Mouse (Mus musculus): ENCODE data around the gene Vps35l. TPM values are rescaled to one million over a fixed set of nuclear protein-coding genes. Genes with fewer than 3 reads are reported as not detected.

Vps35l gene
- total RNA-seq, 2 experiments from 2014 or later: 21.2 to 24.8 TPM

DNA sequence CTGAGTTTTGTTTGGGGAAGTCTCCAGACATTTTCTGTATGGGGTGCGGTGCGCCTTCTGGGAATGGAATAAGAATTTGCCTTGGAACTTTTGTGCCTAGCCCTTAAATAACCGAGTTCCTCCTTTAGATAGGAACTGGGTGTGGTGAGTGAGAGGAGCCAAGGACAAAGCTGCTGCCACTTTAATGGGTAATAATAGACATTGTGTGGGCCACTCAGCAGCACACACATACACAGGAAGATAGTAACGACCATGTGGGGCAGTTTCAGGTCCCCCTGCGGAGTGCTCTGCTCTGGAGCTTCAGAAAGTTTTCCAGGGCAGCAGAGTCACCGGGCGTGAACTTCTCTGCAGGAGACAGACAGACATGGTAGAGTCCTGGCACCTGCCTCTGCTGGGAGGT is 81.3 kb downstream of the Vps35l start:
- peak; percentile 68 to 86 for DNase-seq

DNA sequence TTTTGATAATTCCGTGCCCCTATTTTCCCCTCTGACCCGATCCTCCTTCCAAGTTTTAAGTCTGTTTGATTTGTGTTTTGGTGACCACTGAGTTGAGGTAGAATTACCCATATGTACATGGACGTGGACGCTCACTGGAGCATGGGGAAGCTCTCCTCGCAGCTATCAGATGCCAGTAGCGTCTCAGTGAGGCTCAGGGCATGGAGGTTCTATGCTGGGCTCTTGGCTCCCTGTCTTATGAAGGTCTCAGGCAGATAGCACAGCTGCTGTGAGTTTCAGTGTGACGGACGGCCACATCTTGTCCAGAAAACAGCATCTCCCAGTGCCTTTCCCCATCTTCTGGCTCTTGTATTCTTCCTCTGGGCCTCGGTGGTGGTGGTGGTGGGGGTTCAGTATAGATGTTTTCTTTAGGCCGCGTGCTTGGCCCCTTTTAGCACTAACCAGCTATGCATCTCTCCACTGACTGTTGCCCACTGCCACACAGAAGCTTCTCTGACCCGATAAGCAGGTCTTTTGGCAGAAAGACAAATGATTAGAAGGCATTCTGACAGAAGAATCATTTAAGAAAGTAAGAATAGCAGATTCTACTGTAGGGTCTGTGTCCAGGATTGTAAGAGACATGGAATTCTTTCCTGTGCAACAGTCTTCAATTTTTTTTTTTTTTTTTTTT is 82.0 kb downstream of the Vps35l start:
- DNase-seq: no peak

DNA sequence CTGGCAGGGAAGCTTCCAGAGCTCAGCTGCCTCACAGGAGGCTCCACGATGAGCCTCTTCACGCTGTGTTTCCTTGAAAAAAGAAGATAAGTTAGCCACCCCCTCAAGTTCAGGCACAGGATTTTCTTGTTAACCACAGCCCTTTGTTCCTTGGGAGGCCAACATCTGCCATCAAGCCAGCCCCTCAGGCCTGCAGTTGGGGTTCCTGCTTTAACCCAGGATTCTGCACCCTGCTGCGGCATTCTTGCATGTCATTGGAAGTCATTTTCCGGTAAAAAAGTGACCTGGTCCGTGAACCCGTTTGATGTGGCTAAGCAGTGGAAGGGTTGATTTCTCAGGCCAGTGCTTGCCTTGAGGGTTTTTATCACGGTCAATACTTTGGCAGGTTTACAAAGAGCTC is 84.4 kb downstream of the Vps35l start:
- DNase-seq: no peak

DNA sequence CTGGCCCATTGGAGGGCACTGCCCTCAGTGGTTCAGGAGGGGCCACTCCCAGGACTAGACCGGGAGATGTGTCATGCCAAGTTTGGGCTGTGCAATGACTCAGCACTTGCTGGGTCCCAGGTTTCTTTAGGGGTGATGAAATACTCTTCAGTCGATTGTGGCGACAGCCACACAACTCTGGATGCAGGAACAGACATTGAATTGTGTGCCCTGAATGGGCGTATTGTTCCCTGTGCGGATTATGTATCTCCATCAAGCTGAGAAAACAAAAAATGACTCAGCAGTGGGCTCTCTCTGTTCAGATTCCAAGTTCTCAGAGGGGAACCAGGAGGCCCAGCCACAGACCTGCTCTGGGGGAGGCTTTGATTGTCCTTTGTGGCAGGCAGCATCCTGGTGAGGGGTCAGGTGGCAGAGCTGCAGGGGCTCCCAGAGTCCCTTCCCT is 88.0 kb downstream of the Vps35l start:
- no peak for DNase-seq

DNA sequence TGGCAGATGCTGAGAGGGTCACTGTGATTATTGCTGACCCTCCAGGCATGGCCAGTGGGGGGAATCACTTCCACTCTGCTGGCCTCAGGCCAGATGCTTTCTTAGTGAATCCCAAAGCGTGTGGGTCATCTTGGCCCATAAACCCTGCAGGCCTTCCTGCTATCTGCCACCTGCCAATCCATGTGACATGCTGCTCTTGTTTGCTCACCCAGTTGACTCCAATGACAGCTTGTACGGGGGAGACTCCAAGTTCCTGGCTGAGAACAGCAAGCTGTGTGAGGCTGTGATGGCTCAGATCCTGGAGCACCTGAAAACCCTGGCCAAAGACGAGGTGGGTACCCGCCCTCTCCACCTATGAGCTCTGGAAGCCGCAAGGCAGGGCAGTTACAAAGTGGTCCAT is 97.9 kb downstream of the Vps35l start:
- no peak for DNase-seq

- DNase-seq: peak in 1 of 2 experiments; percentile 14
These were observed 101.2 kb downstream of the Vps35l start for GRCm38 (mm10) chr7:118841030-118841745.

DNA sequence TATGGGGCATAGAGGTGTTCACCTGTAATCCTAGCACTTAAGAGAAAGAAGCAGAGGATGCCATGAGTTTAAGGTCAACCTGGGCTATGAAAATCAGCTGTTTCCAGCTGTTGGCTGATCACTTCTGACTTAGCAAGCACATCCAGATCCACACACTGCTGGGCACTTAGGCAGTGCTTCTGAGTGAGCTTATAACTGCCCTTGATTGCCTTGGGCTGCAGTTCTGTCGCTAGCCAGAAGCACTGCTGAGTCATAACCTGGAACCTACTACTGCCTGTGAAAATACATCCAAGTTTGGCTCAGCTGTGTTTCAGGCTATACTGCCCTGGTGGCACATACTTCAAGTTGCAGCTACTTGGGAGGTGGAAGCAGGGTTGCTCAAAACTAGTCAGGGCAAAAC is 101.8 kb downstream of the Vps35l start:
- DNase-seq: peak in 1 of 2 experiments; percentile 31

- DNase-seq: no peak
These were observed 102.9 kb downstream of the Vps35l start for GRCm38 (mm10) chr7:118842938-118843337.

GRCm38 (mm10) chr7:118845141-118845540 is 105.1 kb downstream of the Vps35l start:
- DNase-seq: no peak

GRCm38 (mm10) chr7:118846329-118846728 is 106.3 kb downstream of the Vps35l start:
- peak; percentile 34 to 38 for DNase-seq

DNA sequence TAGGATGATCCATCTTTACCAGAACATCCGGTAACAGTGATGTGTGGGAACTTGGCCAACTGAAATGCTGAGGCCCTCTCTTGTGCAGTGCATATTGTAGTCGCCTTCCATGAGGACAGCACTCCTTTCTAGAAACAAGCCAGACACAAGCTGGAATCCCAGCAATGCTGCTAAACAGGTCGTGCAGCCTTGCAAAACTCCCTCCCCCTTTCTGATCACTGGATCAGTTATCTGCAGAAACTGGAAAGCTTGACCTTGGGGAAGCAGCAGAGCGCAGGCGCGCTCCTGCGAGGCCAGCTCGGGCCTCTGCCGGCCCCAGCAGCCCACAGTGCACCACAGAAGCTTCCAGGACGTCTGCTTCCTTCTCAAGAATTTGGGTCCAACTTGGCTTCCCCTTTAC is 108.8 kb downstream of the Vps35l start:
- peak in 1 of 2 experiments; percentile 15 for DNase-seq

DNA sequence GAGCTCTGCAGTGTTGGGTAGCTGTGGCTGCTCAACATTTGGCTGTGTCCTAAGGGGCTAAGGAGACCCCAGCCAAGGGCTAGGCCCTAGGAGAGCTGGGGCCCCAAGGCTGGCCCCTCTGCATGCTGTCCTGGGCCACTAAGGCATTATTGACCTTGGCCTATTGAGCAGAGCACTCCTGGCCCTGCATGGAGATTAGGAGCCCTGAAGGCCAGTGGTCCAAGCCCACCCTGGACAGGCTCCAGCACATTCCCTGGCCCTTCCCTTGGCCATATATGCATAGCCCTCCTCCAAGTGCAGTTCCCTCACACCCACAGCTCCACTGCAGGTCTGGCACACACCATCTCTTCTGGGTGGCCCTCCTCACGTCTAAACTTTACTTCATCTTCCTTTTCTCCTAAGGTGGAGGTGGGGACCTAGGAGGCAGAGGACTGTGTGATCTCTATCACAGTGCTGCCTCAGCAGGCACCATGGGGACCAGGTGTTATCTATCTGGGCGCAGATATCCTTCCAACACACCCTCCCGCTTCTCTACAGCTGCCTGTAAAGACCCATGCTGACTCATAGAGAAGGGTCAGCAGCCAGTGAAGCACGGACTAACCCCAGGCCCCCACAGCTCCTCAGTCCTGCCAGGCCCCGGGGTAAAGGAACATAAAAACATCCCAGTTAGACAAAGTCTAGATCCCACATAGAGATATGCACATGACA is 109.7 kb downstream of the Vps35l start:
- DNase-seq: no peak

GRCm38 (mm10) chr7:118850676-118851290 is 110.8 kb downstream of the Vps35l start:
- DNase-seq: peak; percentile 68 to 71

- DNase-seq: peak; percentile 44 to 62
These were observed 111.5 kb downstream of the Vps35l start for GRCm38 (mm10) chr7:118851571-118851970.

DNA sequence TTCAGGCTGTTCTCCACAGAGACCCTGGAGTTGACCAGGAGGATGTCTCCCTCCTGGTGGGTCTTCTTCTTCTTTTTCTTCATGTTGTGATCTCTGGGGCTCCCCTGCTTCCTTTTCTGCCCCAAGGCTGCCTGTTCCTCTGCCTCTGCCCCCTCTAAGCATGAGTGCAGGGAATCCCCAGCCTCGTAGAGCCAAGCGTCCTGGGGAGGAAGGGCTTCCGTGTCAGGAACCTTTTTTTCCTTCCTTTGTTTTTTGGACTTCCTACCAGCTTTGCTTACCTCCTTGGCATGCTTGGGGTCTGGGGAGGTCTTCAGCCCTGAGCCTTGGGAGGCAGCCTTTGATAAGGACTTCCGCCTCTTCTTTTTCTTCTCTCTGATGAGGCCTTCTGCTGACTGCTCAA is 112.6 kb downstream of the Vps35l start:
- DNase-seq: no peak

DNA sequence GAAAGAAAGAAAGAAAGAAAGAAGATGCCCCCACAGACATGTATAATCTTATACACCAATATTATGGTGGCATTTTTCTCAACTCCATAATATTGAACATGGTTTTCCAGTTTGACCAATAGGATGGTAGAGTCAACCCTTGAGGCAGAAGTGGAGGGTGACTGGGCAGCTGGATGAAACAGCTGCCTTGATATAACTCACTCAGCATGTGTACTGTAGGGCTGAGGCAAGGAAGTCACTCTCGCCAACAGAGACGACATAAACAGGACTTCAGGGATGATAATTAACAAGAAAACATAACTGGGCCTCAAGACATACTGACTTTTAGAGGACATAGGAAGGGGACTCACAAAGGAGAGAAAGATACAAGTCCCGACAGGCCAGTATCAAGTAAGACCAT is 114.6 kb downstream of the Vps35l start:
- DNase-seq: no peak

DNA sequence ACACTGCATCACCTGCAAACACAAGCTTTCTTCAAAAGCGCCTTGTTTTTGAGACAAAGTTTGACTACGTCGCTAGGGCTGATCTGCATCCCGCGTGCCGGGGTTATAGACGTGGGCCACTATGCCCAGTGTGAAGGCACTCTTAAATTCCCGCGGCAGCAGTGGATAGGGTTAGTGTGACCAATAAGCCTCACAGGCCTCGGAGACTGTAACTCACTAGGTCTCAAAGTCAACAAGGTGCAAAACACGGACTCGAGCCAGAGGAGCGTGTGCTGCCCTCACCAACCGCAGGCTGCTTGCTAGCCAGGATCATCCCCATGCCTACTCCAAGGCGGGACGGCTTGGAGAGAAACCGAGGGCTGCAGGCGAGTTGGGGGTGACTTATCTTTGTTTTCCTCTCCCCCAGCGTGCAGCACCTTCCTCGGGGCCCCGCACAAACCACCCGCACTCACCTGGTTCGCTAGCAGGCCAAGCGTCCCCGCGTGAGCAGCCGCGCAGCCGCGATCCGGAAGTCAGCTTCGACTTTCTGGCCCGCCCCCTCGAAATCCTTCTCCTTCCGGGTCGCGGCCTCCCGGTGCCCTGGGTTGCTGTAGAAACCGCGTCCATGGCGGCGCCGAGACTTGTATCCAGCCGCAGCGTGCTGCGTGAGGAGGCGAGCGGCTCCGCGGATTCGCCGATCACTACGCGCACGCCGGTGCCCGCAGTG is 115.3 kb downstream of the Vps35l start, which contains the start of gene Iqck:
Gene Iqck, plus strand, starts transcription at position 582 of the 706 bp plus-strand sequence.
- peak; percentile 93 to 95 for DNase-seq

- DNase-seq: no peak
These were observed 115.9 kb downstream of the Vps35l start, which contains the start of gene Knop1 for GRCm38 (mm10) chr7:118855877-118856304. Gene Knop1 (minus strand): TSS chr7:118856254.

GRCm38 (mm10) chr7:118858640-118859039 is 118.6 kb downstream of the Vps35l start:
- no peak for DNase-seq

GRCm38 (mm10) chr7:118865362-118865761 is 125.3 kb downstream of the Vps35l start:
- DNase-seq: no peak

GRCm38 (mm10) chr7:118879466-118880029 is 139.5 kb downstream of the Vps35l start:
- no peak for DNase-seq
